Mouse (Mus musculus): ENCODE data around the gene Spag7.

Spag7 gene

DNA sequence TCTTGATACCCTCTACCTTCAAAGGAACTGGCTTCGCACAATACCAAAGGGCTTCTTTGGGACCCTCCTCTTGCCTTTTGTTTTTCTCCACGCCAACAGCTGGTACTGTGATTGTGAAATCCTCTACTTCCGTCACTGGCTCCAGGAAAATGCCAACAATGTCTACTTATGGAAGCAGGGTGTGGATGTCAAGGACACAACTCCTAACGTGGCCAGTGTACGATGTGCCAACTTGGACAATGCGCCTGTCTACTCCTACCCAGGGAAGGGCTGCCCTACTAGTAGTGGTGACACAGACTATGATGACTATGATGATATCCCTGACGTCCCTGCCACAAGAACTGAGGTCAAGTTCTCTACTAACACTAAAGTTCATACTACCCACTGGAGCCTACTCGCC lies 29.2 kb downstream of the Spag7 start:
- no peak for DNase-seq

DNA sequence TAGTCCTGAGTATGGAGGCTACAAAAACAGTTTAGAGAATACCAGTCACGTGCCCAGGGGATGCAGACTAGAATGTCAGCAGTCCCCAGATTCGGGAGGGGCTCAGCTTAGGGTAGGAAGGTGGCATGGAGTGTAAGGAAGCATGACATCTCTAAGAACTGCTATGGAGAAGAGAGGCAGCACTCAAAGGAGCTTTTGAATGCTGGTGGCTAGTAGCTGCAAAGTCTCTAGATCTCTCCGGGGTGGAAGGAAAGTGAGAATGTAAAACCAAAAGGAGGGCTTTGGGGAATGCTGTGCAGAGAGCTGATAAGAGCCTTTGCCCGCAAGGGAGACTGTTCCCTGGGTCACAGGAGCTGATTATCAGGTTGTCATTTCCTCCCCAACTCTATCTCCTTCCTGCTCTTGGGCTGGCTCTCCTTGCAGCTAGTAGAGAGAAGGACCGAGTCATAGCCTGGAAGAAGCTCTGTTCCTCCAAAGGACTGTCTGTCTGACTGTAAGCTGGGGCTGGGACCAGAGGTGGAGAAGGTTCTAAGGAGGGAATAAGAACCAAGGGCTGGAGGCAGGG lies 30.4 kb downstream of the Spag7 start, which contains the start of gene Gp1ba:
TSS of gene Gp1ba (plus strand) at position 409 of the 565 bp plus-strand sequence.
- DNase-seq: no peak

DNA sequence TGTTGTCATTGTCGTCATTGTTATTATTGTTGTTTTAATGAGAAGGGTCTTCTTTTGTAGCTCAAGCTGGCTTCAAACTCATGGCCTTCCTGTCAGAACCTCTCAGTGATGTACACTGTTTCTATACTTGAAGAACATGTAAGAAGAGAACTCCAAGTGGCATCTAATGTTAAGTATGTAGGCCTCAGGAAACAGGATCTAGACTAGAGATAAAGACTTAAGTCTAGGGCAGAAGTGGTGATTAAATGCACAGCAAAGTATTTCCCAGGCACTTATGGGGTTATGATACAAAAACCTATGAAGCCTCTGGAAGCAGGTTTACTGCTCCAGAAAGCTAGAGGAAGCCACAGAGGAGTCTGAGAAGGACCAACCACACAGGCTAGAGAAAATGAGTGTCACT lies 30.9 kb downstream of the Spag7 start:
- DNase-seq: no peak

DNA sequence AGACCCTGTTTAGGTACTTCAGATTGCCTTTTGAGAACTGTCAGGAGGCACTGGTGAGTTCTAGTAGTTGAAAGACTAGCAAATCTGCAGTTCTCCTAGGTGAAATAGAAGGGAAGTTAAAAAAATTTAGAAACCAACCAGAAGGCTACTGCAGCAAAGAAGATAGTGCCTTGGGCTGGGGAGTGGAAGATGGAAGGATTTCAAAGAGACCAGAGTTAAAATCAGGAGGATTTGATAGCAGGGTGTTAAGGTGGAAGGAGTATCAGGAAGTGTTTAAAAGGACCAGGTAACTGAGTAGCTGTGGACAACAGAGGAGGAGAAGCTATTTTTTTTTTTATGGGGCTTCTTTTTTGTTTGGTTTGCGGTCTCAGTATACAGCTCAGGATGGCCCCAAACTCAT lies 31.5 kb downstream of the Spag7 start:
- no peak for DNase-seq

DNA sequence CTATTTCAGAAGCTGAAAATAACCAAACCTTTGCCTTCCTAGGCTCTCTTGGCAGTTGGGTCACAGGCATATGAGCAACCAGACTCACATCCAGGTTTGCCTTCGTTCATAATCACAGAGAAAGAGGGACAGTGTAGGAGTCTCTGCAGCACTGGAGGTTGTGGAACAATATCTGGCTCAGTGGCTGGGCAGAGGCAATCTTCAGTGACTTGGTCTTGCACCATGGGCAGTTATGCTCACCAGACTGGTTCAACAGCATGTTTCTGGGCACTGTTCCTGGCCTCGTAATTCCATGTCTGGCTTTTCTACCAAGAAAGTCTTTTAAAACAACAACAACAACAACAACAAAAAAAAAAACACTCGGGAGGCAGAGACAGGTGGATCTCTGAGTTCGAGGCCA lies 33.6 kb downstream of the Spag7 start:
- no peak for DNase-seq

DNA sequence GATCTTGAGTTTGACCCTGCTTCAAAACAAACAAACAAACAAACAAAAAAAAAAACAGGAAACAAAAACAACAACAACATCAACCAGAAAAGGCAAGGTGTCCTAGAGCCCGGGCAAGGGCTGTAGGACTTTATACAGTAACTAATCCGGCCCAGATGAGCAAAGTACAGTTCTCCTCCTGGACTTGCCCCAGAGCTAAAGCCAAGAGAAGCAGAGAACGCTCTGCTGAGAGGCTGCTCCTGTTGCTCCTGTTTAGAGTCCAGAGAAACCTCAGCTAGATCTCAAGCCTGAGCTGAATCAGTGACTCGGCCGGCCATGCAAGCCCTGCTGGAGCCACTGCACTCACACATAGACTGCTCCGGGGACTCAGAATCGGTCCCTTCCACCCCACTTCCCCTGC lies 39.1 kb downstream of the Spag7 start:
- peak; percentile 50 for DNase-seq

DNA sequence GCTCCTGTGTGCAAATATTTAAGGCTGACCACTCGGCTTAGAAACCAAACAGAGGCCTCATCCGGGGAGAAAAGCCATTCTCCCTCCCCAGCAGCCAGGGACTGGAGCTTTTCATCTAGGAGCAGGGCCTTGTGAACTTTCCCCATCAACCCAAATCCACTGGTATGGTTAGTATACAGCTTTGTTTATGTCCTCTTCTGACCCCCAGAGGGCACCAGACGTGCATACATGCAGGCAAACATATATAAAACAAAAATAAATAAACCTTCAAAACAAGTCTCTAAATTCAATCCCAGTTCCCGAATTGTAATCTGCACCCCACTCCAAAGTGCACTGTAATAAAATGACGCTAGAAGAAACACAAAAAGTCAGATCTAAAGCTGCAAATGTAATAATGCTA lies 39.7 kb downstream of the Spag7 start:
- DNase-seq: no peak

DNA sequence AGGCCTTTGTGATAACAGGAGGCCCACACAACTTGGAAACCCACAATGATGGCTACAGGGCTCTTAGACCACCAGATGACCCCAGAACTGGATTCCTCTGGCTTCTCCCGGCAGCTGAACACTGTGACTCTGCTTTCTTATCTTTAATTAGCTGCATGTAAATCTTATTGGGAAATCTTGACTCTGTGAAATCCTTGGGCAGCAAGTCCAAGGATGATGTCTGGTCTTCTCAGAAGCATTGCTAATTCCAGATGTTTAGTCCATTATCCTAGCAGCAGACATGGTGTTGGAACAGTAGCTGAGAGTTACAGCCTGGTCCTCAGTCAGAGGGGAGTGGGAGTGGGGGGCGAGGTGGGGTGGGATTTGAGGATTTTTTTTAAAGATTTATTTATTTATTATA lies 40.8 kb downstream of the Spag7 start:
- DNase-seq: no peak

DNA sequence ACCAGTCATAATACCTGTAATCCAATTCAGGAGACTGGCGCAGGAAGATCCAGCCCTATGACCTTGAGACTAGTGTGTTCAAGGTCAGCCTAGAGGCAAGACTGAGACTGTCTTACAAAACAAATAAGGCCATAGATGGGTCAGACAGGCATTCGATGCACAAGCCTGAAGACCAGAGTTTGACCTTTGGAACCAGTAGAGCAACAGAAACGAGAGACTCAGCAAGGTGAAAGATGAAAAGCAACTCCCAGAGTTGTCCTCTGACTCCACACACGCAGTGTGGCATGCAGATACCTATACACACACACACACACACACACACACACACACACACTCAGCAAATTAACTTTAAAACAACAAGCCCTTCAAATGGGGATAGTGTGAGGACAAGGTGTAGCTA lies 42.3 kb downstream of the Spag7 start:
- no peak for DNase-seq

DNA sequence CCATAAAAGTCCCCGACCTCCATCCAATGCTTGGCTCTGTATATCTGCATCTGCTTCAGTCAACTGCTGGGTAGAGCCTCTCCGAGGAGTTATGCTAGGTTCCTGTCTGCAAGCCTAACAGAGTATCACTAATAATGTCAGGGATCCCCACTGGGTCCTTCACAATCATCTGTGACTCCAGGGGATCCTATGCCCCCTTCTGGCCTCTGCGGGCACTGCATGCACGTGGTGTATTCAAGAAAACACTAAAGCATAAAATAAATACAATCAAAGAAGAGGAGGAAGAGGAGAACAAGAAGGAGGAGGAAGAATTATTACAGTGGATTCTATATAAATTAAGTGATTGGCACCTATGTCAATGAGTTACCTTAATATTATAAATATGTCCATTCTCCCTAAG lies 43.7 kb downstream of the Spag7 start:
- DNase-seq: peak; percentile 60

DNA sequence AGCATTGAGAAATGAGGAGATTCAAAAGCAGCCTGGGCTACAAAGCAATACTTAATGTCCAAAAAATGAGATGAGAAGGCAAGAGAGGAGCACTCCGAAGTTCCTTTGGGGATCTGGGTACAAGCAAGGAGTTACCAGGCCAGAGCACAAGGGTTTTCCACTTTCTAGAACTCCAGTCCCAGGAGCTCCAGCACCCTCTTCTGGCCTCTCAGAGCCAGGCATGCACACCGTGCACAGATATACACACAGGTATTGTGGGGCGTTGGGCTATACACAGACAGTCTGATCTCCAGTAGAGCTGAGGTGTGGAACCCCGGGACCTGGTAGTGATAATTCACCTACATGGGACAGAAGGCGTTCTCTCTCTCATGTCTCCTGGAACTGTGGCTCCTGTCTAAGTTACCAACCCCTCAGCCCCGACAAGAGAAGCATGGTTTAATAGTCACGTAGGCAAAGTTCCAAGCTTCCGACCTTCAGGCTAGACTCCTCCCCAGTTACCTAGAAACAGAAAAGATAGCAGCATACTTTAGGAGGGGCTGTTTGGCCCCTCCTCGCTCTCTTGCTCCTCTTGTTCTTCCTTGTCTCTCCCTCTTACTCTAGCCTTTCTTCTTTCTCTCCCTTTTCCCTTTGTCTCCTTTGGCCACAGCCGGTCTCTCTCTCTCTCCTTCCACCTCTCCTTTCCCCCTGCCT lies 46.0 kb downstream of the Spag7 start:
- DNase-seq: no peak

DNA sequence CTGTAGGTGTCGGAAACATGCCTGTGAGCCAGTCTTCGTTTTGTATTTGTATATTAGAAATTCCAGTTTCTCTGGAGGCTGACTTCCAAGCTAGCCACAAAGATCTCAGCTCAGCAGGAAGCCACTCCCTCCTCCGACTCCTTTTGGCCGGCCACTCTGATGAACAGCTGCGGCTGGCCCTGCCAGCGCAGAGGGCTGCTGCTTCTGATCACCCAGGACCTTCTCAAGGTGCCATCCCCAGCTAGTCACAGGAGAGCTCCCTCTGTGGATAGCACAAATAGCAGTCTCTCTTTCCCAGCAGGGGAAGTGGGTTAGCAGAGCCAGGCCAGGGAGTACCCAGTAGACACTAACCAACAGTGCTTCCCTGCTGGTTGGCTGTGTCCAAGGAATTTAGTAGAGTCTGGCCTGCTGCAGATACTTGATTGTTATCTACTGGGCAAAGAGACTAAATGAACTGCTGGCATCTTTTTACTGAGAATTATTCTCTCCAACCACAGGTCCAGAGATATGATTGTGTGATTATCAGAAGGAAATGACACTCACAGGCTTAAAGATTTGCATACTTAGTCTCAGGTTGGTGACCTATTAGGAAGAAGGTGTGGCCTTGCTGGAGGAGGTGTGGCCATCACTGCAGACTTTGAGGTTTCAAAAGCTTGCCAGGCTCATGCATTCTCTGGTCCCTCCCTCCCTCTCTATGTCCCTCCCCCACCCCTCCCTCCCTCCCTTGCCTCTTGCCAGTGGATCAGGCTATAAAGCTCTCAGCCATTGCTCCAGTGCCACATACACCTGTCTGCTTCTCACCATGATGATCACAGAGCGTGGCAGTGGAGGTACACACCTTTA lies 47.0 kb downstream of the Spag7 start:
- DNase-seq: no peak

DNA sequence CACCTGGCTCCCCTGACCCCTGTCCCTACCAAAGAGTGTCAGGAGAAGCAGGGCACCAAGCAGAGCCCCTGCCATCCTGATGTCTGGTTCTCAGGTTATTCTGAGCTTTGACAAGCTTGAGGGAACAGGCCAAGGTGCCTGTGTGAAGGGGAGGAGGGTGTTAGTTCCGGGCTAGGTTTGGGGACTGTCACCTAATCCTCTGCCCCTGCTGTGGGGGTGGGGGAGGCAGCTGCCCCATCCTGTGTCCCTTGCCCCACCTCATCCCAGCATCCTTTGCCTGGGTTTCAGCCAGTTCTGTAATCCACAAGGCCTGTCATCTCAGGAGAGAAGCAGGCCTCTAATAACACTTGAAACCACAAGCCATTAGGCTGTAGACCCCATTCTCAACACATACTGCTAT lies 50.1 kb downstream of the Spag7 start, which contains the start of gene Chrne:
TSS of gene Chrne (minus strand) at position 116 of the 400 bp plus-strand sequence.
- no peak for DNase-seq

DNA sequence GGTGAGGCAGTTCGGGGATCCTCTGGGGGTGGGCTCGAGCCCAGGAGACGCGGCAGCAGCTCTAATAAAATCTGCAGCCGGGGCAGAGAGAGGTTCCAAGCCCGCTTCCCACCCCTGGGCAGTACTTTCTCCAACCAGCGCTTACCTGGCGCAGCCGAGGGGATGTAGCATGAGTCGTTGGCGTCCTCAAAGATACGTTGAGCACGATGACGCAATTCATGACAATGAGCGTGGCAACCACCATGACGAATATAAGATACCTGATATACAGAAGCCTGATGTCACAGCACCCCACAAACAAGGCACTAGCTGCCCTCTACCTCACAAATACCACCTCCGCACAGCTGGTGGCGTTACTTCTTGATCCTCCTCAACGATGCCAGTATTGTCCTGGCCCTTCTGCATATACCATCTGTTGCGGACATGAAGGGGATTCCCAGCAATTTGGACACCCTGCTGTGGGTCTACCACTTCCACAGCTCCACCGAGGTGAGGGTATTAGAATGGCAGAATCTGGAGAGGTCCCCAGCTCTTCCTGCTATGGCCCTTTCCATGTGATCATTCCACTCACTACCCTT lies 53.6 kb downstream of the Spag7 start, which contains the start of gene 4930544D05Rik:
TSS of gene 4930544D05Rik (plus strand) at position 333 of the 578 bp plus-strand sequence.
- no peak for DNase-seq

DNA sequence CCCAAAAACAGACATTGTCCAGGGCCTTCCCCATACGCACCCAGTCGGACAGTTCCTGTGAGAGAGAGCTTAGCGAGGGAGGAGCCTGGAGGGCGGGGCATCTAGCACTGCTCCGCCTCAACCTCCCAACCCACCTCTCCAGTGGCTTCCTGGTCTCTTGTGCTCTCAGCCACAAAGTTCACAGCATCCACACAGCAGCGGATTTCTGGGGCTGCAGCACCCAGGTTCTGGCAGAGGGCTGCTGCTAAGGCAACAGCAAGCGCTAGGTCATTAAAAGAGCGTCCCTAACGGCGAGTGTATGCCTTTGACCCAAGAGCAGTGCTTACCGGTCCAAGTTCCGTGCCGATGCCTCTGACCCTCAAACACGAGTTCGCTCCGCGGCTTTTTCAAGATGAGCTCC lies 54.1 kb downstream of the Spag7 start:
- DNase-seq: peak; percentile 71
